Mouse (Mus musculus) embryonic facial prominence, embryonic 11.5 days (tissue): ENCODE results near the gene Lclat1. TPM values are rescaled to one million over a fixed set of nuclear protein-coding genes. Genes with fewer than 3 reads are reported as not detected.

Experiments
- ATAC-seq: fragments of 200-750 bp; cut with Nextera tagmentation; replicated peaks from 2 replicates; pipeline ENCODE4 v1.8.0; 2017; ENCODE audit warnings: low read depth; ENCODE audit not compliant: insufficient number of reproducible peaks, low FRiP score, low TSS enrichment
- DNase-seq: peaks from one replicate; pipeline ENCODE4 v3.0.0-alpha.2; 2015; ENCODE audit warnings: low spot score
- H3K27ac ChIP-seq: fragments of 300-500 bp; sonication (generic); replicated peaks from 2 replicates; pipeline ENCODE4 v1.5.1; 2014; ENCODE audit warnings: mild to moderate bottlenecking, low read depth, low read length, control low read depth
- H3K27me3 ChIP-seq: fragments of 300-500 bp; sonication (generic); 2 replicates; pipeline ENCODE4 v1.6.1; 2014; ENCODE audit warnings: mild to moderate bottlenecking, low read length, moderate library complexity, mixed read lengths; ENCODE audit not compliant: control insufficient read depth, insufficient read depth
- H3K36me3 ChIP-seq: fragments of 300-500 bp; sonication (generic); replicated peaks from 2 replicates; pipeline ENCODE4 v1.6.1; 2014; ENCODE audit warnings: low read depth, mild to moderate bottlenecking, low read length, moderate library complexity, mixed read lengths; ENCODE audit not compliant: control insufficient read depth, insufficient read depth
- H3K4me1 ChIP-seq: fragments of 300-500 bp; sonication (generic); 2 replicates; pipeline ENCODE4 v1.6.1; 2014; ENCODE audit warnings: low read length, mixed read lengths; ENCODE audit not compliant: control insufficient read depth, insufficient read depth
- H3K4me2 ChIP-seq: fragments of 300-500 bp; sonication (generic); 2 replicates; pipeline ENCODE4 v1.6.1; 2014; ENCODE audit warnings: low read depth, mild to moderate bottlenecking, control low read depth, low read length, moderate library complexity
- H3K4me3 ChIP-seq: fragments of 300-500 bp; sonication (generic); 2 replicates; pipeline ENCODE4 v1.5.1; 2014; ENCODE audit warnings: low read depth, low read length, control low read depth
- H3K9ac ChIP-seq: fragments of 300-500 bp; sonication (generic); replicated peaks from 2 replicates; pipeline ENCODE4 v1.6.1; 2014; ENCODE audit warnings: mild to moderate bottlenecking, control low read depth, low read length
- H3K9me3 ChIP-seq: fragments of 300-500 bp; sonication (generic); replicated peaks from 2 replicates; pipeline ENCODE4 v1.6.1; 2016; ENCODE audit warnings: mild to moderate bottlenecking, low read length, inconsistent platforms, mixed read lengths; ENCODE audit not compliant: control insufficient read depth
- WGBS: fragments of 180-500 bp; shearing (Covaris S2); extraction: QIAGEN DNeasy Blood & Tissue Kit; methylation state at CpG from one replicate; pipeline ENCODE4 v1.1.7; 2014; 5-methylcytosine and 5-hydroxymethylcytosine counted together
- polyA plus RNA-seq: library from polyadenylated mRNA; unstranded; fragments of >200 nt; fragmentation: Nextera tagmentation; extraction: Ambion mirVana; gene quantifications from 2 replicates; pipeline ENCODE4 v1.2.1, GENCODE M21; 2014

The Lclat1 gene
- polyA plus RNA-seq, 1 experiment from 2014 or later = 19.3 TPM

DNA sequence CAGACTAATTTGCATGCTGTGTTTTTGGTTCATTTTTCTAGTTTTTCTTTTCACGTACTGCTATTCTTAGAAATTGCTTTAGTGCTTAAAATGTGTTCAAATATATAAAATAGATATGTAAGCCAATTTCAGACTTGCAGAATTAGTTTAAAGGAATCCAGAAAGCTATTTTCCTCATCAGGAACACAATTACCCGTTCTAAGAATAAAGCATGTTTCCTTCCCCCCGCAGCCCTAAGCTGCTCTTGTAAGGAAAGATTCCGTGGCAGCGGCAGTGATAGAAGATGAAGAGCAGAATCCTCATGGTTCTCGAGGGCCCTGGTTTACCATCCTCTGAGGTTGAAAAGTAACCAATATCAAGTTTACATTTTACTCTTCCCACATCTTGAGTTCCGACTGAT, 113.0 kb downstream of the Lclat1 start:
- Histone ChIP-seq H3K27ac (no peak overlapping the region), H3K27me3 (no peaks in the 10 kb centered on the region), H3K9ac (no peak overlapping the region), H3K4me2 (no peak overlapping the region), H3K36me3 (no peaks in the 10 kb centered on the region), H3K4me3 (no peak overlapping the region), H3K4me1 (no peaks in the 10 kb centered on the region), H3K9me3 (no peaks in the 10 kb centered on the region)
- DNase-seq (no peak), ATAC-seq (no peak)
- WGBS = 75% methylated on average over 7 of the region's 7 CpGs

DNA sequence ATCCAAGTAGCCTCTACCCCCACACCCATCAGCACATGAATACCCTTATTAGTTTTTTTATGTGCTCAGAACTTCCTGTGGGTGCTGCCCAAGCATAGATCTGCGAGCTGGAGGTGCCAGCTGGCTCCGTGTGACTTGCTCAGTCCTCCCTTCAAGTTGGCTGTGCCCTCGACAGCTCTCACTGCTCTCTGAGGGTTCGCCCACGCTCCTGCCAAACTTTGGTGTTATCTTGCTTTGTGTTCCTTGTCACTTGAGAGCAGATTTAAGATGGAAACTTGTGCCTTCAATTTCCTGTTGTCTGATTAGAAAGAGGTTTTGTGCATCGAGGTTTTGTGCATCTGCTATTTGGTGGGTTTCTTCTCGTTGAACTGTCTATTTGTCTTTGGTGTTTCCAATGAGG, 114.3 kb downstream of the Lclat1 start:
- Histone ChIP-seq H3K4me3 (no peak overlapping the region), H3K4me2 (no peak overlapping the region), H3K9ac (no peak overlapping the region), H3K27me3 (no peaks in the 10 kb centered on the region), H3K27ac (no peak overlapping the region), H3K36me3 (no peaks in the 10 kb centered on the region), H3K4me1 (no peaks in the 10 kb centered on the region), H3K9me3 (no peaks in the 10 kb centered on the region)
- WGBS = 65% methylated on average over 7 of the region's 7 CpGs
- no peak for ATAC-seq
- no peak for DNase-seq

DNA sequence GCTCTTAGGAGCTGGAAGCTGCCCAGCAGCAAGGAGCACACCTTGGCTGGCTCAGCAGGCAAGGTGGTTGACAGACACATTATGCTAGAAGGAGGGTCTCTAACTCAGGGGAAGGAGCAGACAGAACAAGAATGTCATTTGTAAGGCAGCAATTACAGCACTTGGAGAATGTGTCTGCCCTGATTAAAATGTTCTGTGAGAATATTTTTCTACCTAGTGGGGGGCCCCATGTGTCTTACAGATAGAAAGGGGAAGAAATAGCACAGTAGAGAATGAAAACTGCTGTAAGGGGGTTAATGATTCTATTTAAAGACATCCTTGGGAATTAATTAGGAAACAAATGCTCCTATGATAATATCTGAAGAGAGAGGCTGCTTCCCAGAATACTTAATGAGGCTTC, 117.7 kb downstream of the Lclat1 start:
- H3K27me3 ChIP-seq = no peaks in the 10 kb centered on the region
- ATAC-seq (no peak), DNase-seq (no peak)
- H3K36me3 ChIP-seq = no peaks in the 10 kb centered on the region
- H3K27ac ChIP-seq = no peak overlapping the region
- no peak overlapping the region for H3K4me2 ChIP-seq
- no peak overlapping the region for H3K4me3 ChIP-seq
- no peaks in the 10 kb centered on the region for H3K4me1 ChIP-seq
- H3K9ac ChIP-seq = no peak overlapping the region
- H3K9me3 ChIP-seq = no peaks in the 10 kb centered on the region

DNA sequence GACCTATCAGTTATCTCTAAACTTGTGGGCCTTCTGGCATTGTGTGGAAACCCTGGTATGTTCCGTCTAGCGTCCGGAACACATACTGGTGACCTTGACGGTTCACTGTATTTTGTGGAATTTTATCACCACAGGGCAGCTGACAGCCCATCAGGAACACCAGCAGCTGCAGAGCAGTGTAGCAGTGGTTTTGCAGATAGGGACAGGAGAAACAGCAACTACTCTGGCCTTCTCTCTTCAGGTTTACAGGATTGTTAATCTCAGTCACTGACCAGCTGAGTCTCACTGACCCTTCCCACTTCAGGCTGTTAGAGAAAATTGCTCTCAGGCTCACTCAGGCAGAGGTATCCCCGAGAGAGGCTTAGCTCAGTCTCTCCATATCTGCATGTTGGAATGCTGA, 118.2 kb downstream of the Lclat1 start:
- DNase-seq = no peak
- Histone ChIP-seq H3K4me2 (no peak overlapping the region), H3K9ac (no peak overlapping the region), H3K4me1 (no peaks in the 10 kb centered on the region), H3K9me3 (no peaks in the 10 kb centered on the region), H3K36me3 (no peaks in the 10 kb centered on the region), H3K27ac (no peak overlapping the region), H3K4me3 (no peak overlapping the region), H3K27me3 (no peaks in the 10 kb centered on the region)
- WGBS = 44% methylated on average over 5 of the region's 5 CpGs
- no peak for ATAC-seq

DNA sequence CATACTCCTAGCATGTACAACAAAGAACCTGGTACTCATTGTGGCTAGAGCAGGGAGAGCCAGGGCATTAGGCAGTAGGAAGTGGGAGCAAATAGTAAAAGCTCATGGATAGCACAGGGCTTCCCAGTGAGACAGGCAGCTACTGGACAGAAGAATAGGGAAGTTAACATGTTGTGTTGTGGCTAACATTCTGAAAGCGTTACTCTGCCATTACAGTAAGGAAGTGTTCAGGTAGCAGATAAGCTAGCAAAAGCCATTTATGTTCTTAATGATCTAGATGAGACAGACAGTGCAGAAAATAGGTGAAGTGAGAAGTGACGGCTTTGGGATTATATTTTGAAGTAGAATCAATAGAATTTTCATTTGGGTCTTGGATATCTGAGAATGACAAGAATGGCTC, 118.8 kb downstream of the Lclat1 start:
- WGBS = 93% methylated on average over 2 of the region's 2 CpGs
- Histone ChIP-seq H3K36me3 (no peaks in the 10 kb centered on the region), H3K4me1 (no peaks in the 10 kb centered on the region), H3K4me3 (no peak overlapping the region), H3K4me2 (no peak overlapping the region), H3K27me3 (no peaks in the 10 kb centered on the region), H3K9me3 (no peaks in the 10 kb centered on the region), H3K27ac (no peak overlapping the region), H3K9ac (no peak overlapping the region)
- no peak for DNase-seq
- ATAC-seq = no peak

DNA sequence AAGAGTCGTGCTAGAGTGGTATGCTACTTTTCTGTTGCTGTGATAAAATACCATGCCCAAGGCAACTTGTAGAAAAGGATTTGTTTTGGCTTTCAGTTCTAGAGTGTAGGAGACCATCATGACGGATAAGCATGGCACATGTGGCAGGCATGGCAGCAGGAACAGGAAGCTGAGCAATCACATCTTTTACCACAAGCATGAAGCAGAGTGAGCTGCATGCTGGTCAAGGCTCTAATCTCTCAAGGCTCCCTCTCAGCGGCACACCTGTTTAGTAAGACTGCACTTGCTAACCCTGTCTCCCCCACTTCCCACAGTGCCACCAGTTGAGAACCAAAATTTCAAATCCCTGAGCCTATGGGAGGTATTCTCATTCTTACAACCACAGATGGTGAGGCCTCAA, 119.6 kb downstream of the Lclat1 start:
- no peaks in the 10 kb centered on the region for H3K4me1 ChIP-seq
- 82% methylated on average over 3 of the region's 3 CpGs for WGBS

DNA sequence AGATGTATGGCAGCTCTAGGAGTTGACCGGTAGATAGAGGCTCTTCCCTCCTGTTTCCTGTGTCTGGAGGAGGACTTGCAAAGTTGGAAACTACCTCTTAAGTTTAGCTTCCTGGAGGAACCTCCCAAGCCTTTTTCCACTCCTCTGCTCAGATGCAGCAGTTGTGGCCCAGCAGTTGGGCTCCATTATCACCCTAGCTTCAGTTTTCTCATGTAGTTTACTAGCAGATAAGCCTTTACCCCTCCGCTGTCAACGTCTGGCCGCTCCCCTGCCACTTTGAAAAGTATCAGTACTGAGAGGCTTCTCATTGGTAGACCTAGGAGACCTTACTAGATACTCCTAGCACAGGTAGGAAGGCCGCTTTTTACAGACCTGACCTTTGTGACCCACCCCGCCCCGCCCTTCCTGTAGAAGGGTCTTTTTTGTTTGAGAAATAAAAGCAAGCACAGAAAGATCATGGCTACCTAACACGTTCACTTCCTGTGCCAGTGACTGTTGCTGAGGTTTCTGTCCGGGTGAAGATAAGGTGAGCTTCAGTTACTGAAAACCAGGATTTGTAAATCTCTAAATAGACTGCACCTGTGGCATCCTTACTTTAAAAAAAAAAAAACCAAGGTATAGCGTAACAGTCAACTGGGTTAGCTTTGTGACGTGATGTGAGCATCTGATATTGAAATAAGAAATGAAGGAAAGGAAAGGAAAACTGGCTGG, 121.8 kb downstream of the Lclat1 start:
- DNase-seq (no peak), ATAC-seq (no peak)
- Histone ChIP-seq H3K36me3 (no peaks in the 10 kb centered on the region), H3K9me3 (no peaks in the 10 kb centered on the region), H3K4me2 (no peak overlapping the region), H3K4me1 (no peaks in the 10 kb centered on the region), H3K27me3 (no peaks in the 10 kb centered on the region), H3K4me3 (no peak overlapping the region), H3K27ac (no peak overlapping the region), H3K9ac (no peak overlapping the region)
- 88% methylated on average over 11 of the region's 11 CpGs for WGBS

More for the DNA sequence above, 119.6 kb downstream of the Lclat1 start:
- DNase-seq = no peak
- Histone ChIP-seq H3K4me3 (no peak overlapping the region), H3K27ac (no peak overlapping the region), H3K27me3 (no peaks in the 10 kb centered on the region), H3K9ac (no peak overlapping the region), H3K36me3 (no peaks in the 10 kb centered on the region), H3K4me2 (no peak overlapping the region), H3K9me3 (no peaks in the 10 kb centered on the region)
- ATAC-seq = no peak

DNA sequence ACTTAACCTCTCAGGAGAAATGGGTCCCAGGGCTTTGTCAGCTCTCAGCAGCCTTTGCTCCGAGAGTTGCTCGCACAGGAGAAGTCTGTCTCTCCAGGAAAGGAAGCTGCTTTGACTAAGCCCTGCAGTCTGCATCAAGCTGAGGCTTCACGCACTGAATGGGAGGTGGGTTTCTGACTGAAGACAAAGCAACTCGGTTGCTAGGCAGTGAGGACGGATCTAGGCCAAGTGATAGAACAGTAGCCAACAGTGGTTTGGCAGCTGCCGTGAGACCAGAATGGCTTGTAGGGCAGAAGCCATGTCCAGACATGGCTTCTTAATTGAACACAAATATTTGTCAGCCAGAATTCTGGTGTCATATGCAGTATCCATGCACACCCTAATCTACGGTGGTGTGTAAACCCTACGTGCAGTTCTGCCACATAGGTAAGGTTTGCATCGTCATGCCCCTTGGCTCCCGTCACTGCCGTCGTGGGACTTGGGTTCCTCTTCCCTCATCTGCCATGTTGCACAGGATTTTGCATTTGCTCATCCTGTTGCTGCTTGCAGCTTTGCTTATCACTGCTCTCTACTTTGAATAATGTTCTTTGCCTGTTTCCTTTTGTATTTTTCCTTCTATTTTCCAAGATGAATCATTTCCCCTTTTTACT, 122.7 kb downstream of the Lclat1 start:
- WGBS = 82% methylated on average over 12 of the region's 12 CpGs
- H3K4me2 ChIP-seq = no peak overlapping the region
- H3K27me3 ChIP-seq = no peaks in the 10 kb centered on the region
- H3K4me3 ChIP-seq = no peak overlapping the region
- H3K4me1 ChIP-seq = no peaks in the 10 kb centered on the region
- ATAC-seq (no peak), DNase-seq (no peak)
- H3K27ac ChIP-seq = no peak overlapping the region
- no peaks in the 10 kb centered on the region for H3K36me3 ChIP-seq
- no peak overlapping the region for H3K9ac ChIP-seq
- H3K9me3 ChIP-seq = no peaks in the 10 kb centered on the region
